Mouse (Mus musculus) kidney, adult 2 months (tissue): Measurements from ENCODE around the gene En1.

ENCODE experiments used
- CTCF ChIP-seq: fragments of 200-500 bp; conservative IDR thresholded peaks from 2 replicates; pipeline ENCODE4 v1.5.1; 2011; ENCODE audit warnings: low read depth, mild to moderate bottlenecking, control low read depth, low read length, moderate library complexity, mixed read lengths; ENCODE audit not compliant: insufficient read depth, insufficient read length
- POLR2A ChIP-seq: fragments of 200-500 bp; IDR thresholded peaks from one replicate; pipeline ENCODE4 v1.6.1; 2011; ENCODE audit warnings: low read depth, low read length, control low read depth

DNA sequence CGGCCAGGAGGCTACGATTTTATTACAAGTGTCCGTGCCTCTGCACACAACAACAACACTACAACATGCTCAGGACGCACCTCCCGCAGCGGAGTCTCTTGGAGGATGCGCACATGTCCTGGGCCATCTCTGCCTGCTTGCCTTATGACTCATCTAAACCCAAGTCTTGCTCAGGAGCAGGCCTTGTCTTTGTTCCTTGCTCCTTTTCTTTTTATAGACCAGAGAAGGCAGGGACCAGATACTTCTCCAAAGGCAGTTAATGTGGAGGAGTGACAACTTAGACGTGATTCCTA is 2.9 kb downstream of the En1 start:
- TF ChIP-seq CTCF: no peak
- no peak for TF ChIP-seq POLR2A
